Mouse (Mus musculus) 3T3-L1 (cell line): ENCODE measurements around the gene Stxbp5l.
"Not testable (repeated sequence)": the region's sequence is repeated elsewhere in the genome, so short reads cannot be mapped to it uniquely, and the experiment has no call there.

Experiments used
- DNase-seq: peaks from one replicate; pipeline ENCODE4 v3.0.0-alpha.2; 2015; ENCODE audit warnings: low read depth, low spot score

Gene Stxbp5l

DNA sequence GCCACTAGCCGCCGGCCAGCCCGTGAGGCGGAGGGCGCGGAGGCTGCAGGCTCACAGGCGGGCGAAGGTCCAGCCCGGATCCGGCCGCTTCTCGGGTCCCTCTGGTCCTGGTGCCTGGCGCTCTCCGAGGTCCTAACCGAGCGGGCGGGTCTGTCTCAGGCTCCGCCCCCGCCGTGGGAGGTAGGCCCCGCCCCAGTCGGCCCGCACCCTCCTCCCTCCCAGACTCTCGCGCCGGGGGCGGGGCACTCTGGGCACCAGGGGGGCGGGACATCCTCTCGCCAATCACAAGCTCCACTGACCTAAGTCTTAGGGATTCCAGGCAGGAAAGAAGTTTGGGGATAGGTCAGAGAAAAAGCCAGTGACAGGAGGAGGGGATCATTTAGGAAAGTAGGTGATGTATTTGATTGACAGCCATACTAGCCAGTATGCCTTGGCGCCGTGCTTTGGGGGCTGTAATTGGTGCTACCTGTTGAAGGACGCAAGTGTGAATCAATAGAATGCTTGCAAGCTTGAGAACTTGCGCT lies at the start of gene Stxbp5l:
Stxbp5l (minus strand) TSS at position 142 of the 524 bp plus-strand sequence.
- no peak for DNase-seq

GRCm38 (mm10) chr16:37433418-37434204 lies 48.8 kb upstream of the Stxbp5l start:
- peak; percentile 13 for DNase-seq

DNA sequence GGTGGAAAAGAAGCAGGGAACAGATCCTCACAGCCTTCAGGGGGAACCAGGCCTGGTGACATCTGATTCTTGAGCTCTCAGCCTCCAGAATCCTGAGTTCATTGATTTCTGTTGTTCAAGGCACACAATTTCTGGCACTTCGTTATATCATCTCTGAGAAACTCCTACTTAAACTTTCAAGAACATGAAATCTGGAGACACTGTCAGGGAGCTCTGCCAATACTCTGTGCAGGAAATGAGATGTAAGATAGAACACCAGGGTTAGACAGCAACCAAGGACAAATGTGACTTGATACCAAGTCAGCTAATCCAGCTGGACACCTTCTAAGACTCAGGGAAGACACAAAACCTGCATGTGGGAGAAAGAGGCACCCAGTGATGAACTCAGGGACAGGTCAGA lies 40.7 kb upstream of the Stxbp5l start:
- no peak for DNase-seq

- no peak for DNase-seq
Measured at GRCm38 (mm10) chr16:37422874-37423273, 38.1 kb upstream of the Stxbp5l start.

GRCm38 (mm10) chr16:37421851-37422250 lies 37.1 kb upstream of the Stxbp5l start:
- no peak for DNase-seq

DNA sequence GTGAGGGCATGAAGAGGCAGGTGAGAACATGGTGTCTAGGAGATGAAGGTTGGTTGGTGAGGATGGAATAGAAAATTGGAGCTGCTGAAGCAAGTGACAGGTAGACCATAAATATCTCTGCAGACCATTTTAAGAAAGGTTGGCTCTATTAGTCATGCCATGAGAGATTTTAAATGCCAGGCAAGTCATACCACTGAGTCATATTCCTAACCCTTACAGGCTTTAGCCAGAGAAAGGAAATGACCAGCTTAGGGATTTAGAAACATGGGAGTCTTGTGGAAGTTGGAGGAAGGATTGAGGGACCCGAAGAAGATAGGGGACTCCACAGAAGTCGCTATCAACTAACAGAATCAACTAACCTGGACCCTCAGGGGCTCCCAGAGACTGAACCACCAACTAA lies 35.8 kb upstream of the Stxbp5l start:
- peak; percentile 65 for DNase-seq

DNA sequence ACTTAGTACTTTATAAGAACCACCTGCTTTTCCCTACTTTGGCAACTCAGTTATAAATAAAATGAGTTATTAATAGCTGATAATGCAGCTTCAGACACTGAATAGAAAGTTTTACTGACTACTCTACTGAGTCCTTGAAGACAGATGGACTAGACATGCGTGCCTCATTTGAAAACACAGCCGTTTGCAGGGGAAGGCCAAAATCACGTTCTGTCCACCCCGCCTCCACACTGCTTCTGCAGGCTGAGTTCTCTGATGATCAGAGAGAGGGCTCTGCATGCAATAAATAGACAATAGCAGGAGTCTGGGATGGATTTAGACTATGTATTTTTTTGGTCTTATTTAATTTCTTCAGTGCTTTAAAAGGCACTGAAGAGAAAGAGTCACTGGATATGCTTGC lies 20.8 kb upstream of the Stxbp5l start:
- no peak for DNase-seq

GRCm38 (mm10) chr16:37404922-37405321 lies 20.2 kb upstream of the Stxbp5l start:
- DNase-seq = peak; percentile 43

GRCm38 (mm10) chr16:37389964-37390363 lies 5.2 kb upstream of the Stxbp5l start:
- DNase-seq = no peak

DNA sequence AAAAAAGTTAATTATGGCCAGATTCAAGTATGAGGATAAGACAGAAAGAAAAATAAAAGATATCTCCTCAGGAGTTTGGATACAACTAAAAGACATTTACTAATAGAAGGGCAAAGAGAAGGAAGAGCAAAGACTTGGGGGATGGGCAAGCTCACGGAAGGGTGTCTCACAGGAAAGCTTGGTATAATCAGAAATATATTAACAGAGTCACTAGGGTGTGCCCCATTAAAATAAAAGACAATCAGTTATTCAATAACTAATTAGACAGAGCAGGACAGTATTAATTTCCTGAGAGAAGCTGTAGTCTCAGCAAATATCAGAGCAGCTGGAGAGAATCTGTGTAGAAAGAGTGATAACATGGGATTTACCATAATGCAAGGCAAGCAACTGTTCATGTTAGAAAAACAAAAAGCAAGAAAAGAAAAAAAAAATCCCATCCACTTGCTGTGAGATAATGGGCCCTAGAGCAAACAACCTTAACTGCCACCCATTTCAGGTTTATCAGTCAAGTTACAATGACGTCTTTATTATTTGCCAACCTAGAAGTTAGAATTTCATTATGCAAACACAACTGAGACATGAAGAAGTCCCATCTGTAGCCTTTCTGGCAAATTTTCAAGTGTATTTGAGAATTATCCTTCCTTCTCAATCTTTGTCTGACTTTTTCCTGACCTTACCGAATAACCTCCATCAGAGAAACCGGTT lies 4.6 kb upstream of the Stxbp5l start:
- no peak for DNase-seq

GRCm38 (mm10) chr16:37384369-37384768 lies 393 bp downstream of the Stxbp5l start:
- no peak for DNase-seq

DNA sequence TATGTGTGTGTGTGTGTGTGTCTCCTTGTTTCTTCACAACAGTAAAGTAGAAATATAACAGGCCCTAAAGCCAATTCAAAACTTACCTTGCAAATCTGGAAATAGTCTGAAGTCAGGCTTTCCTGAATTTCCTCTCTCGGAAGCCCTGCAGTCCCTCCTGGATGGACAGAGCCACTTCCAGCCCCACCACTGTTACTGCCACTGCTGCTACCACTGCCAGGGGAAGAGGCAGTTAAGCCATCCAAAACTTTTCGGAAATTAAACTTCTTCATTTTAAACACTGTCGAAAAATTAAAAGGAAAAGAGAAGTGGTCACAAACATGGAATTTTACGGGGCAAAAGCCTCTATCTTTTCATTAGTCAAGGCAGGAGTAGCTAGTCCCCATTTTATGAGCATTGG lies 1.3 kb downstream of the Stxbp5l start:
- no peak for DNase-seq

DNA sequence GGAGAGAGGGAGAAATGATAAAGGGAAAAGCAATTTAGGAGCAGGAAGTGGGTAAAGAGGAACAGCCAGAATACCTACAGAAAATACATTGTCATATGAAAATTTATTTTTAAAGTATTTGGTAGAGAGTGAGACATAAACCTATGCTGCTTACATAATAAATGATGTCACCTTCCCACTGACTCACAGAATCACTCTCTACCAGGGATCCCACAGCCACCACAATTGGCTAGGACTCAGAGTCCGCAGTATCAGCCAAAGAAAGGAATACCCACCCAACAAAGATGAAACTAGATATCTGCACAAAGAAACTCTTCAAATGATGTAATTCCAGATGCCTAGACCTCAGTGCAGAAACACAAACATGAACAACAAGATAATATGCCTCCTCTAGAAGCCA lies 12.0 kb downstream of the Stxbp5l start:
- DNase-seq = peak; percentile 26

GRCm38 (mm10) chr16:37367426-37367825 lies 17.3 kb downstream of the Stxbp5l start:
- no peak for DNase-seq

- DNase-seq = no peak
Measured at GRCm38 (mm10) chr16:37363958-37364357, 20.8 kb downstream of the Stxbp5l start.

GRCm38 (mm10) chr16:37355621-37356020 lies 29.1 kb downstream of the Stxbp5l start:
- DNase-seq = no peak

DNA sequence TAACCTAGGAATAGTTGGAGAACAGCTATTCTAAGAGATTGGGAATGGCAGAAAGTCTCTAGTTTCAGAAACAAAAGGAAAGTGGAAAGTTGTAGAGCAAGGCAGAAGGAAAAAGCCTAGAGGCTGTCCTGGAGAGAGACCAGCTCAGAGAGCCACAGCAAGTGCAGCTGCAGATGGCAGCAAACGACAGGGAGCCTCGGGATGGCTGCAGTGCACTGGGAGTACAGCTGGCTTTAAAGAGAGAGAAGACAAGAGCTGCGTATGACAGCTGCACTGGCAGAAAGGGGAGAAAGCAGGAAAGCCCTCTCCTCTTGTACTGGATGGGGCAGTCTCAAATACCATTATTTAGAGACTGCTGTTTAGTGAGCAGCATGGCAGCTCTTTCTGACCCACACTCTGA lies 37.7 kb downstream of the Stxbp5l start:
- peak; percentile 13 for DNase-seq

DNA sequence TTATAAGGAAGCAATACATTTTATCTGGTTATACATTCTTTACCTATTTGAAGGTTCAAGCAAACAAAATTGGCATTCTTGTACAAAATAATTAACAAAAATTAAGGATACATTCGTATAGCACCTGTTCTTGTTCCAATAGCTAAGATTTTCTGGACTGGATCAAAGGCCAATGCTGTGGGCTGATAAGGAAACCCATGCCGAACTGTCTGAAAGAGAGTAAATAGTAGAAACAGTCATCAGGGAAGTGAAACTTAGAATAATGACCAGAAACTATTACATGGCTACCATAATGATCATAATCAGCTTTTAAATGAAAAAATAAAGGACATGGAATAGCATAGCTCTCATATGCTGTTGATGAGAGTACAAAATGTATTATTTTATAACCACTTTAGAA lies 39.8 kb downstream of the Stxbp5l start:
- DNase-seq = no peak

- not testable (repeated sequence) for DNase-seq
Measured at GRCm38 (mm10) chr16:37341446-37341845, 43.3 kb downstream of the Stxbp5l start.

DNA sequence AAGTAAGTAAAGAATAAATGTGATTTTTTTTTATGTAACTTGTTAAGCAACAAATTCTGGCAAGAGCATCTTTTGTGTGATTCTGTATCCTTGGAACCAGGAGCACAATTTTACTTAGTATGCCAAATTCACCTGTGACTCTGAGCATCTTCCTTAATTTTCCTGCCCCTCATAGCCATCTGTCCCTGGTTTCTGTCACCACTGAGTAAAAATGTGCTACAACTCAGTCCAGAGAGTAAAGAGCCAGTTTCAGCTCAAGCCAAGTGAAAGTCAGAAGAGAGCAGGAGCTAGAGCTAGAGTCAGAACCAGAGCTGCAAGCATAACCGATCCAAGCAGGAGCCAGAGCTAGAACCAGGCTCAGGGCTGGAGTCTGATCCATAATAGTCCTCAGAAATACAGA lies 46.6 kb downstream of the Stxbp5l start:
- no peak for DNase-seq

- no peak for DNase-seq
Measured at GRCm38 (mm10) chr16:37337529-37337928, 47.2 kb downstream of the Stxbp5l start.

GRCm38 (mm10) chr16:37304441-37304840 lies 80.3 kb downstream of the Stxbp5l start:
- no peak for DNase-seq

DNA sequence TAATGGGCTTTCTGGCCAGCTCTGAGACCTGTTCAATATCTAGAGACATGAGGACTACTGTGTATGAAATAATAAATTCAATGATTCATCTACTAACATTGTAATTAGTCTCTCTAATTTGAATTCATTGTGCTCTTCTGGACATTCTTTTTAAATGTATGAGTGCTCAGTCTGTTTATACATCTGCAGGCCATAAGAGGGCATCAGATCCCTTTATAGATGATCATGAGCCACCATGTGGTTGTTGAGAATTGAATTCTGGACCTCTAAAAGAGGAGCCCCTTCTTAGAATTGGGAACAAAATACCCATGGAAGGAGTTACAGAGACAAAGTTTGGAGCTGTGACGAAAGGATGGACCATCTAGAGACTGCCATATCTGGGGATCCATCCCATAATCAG lies 92.2 kb downstream of the Stxbp5l start:
- DNase-seq = peak; percentile 61
